ENCODE assay signal across 1 mouse cellular context in the genomic region with DNA sequence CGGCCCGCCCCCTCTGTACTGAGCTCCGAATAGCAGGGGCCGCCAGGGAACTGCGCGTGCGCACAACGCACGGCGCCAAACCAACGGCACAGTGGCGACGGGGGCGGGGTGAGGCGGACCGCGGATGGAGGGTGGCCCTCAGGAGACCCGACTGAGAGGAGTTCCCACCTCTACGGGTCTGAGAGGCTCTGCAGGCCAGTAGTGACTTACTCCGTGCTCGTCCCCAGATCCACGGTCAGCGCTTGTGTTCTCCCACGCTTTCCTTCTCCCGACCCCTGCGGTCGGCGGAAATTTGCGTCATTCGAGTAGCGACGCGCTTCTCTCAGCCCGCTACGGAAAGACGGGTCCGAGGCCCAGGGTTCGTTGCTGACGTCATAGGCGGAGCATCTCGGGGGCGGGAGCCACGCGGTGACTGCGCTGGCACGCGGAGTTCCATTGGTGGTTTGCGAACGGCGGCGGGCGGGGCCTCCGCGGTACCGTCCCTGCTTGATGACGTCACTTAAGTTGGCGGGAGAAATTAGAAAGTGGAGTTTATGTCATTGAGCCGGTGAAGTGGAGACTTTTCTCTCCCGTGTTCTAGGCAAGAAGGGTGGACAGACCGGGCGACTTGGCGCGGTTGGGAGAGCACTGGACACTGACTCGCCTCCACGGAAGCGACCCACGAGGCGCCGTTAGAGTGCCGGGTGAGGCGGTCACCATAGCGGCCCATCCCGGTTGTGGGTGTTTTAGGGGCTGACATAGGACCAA.
A peak's percentile ranks its signal among the peaks of the same experiment; 100 is the strongest.
TF ChIP-seq lines count a peak whose summit lies in the region.

A gene (minus strand): TSS at position 377 of the 747 bp plus-strand sequence.
A gene (plus strand): TSS at position 517 of the 747 bp plus-strand sequence.

TF ChIP-seq in MEL, 35 proteins besides CTCF, POLR2A, EP300 and RAD21 (continued from another document):
- TF ChIP-seq MAZ (IDR thresholded peaks at IDR 0.05; ENCODE audit: low read depth, low read length) (peak; percentile 74; the same call in 1 of the 2 replicates), MYC (IDR thresholded peaks at IDR 0.05; ENCODE audit: low read depth, low read length) (peak; percentile 85), TBP (IDR thresholded peaks at IDR 0.05; ENCODE audit: low read depth, low read length) (no peak; the same call in 1 of the 2 replicates), TCF12 (IDR thresholded peaks at IDR 0.05; ENCODE audit: low read depth, low read length) (peak; percentile 23; the same call in 1 of the 2 replicates), ZMIZ1 (IDR thresholded peaks at IDR 0.05; ENCODE audit: low read depth, low read length) (peak; percentile 29; the same call in 1 of the 2 replicates), ZKSCAN1 (IDR thresholded peaks at IDR 0.05; ENCODE audit: low read depth, low read length) (no peak), SIN3A (IDR thresholded peaks at IDR 0.05; ENCODE audit: low read length) (peak; percentile 94), CHD2 (IDR thresholded peaks at IDR 0.05; ENCODE audit: low read length) (no peak), MXI1 (IDR thresholded peaks at IDR 0.05; ENCODE audit: low read depth, low read length) (peak; percentile 89), HCFC1 (IDR thresholded peaks at IDR 0.05; ENCODE audit: low read depth, low read length) (peak; percentile 88)
